Mouse (Mus musculus): ENCODE data around the gene Camta1.

DNA sequence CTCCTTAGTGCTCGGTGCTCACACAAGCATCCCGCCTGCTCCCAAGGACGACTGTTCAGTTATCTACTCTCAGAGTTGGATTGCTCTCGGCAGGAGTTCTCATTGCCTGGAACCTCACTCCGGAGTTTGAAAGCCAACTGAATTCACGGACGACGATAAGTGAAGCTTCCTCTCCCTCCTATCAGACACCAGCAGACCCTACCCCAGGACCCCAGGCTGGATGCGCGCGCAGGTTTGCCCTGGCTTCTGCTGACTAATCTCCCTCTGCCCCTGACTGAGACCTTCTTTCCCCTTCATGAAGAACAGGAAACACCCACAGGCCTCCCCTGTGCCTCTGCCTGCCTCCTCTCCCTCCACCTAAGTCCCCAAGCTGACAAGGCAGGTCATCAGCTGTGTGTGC, 159.2 kb downstream of the Camta1 start:
- TF ChIP-seq CTCF (IDR thresholded peaks at IDR 0.05; ENCODE audit: low read depth) (no peak), EP300 (IDR thresholded peaks at IDR 0.05; ENCODE audit: low read depth) (no peak)
